In genomic region chr15:81848301-81848700, GRCm38 (mm10) we compare ENCODE assay signal across 9 mouse cellular contexts. TPM values are rescaled to one million over a fixed set of nuclear protein-coding genes. Genes with fewer than 3 reads are reported as not detected.
DNase-seq lines count a peak whose midpoint lies in the region; ATAC-seq and TF ChIP-seq lines count a peak whose summit lies in the region.
"Had no signal": no experiment of that assay in that cellular context is flagged by ENCODE, and none has a peak within 500 bp of the region (broad histone marks: within the 10 kb centered on the region; RNA-seq: fewer than 3 reads in every experiment).

No protein-coding gene starts in this region.

- H3ac ChIP-seq in C2C12 (ENCODE audit: control insufficient read depth, insufficient read length, low read depth): no peak overlapping the region

- no peak overlapping the region for H3K4me2 ChIP-seq in embryonic facial prominence, embryonic 11.5 days (ENCODE audit: low read depth, low read length)
- no peak overlapping the region for H3K4me2 ChIP-seq in liver, embryonic 11.5 days
- H3K4me2 ChIP-seq: lung, embryonic 15.5 days had no signal

- no peaks in the 10 kb centered on the region for H3K9me3 ChIP-seq in heart, embryonic 10.5 days
- no peaks in the 10 kb centered on the region for H3K9me3 ChIP-seq in embryonic facial prominence, embryonic 11.5 days (replicated peaks; ENCODE audit: control insufficient read depth, low read length)
- H3K9me3 ChIP-seq in liver, embryonic 11.5 days (ENCODE audit: control insufficient read depth, low read length): no peaks in the 10 kb centered on the region
- H3K9me3 ChIP-seq: lung, embryonic 15.5 days had no signal

- no peak overlapping the region for H3K27ac ChIP-seq in heart, embryonic 10.5 days
- no peak overlapping the region for H3K27ac ChIP-seq in embryonic facial prominence, embryonic 11.5 days (replicated peaks; ENCODE audit: low read depth, low read length)
- H3K27ac ChIP-seq in liver, embryonic 11.5 days (ENCODE audit: low read depth, low read length): no peak overlapping the region
- H3K27ac ChIP-seq: lung, embryonic 15.5 days had no signal

- H3K4me3 ChIP-seq in heart, embryonic 10.5 days: no peak overlapping the region
- no peak overlapping the region for H3K4me3 ChIP-seq in C2C12 (ENCODE audit: insufficient read depth, poor library complexity, severe bottlenecking)
- no peak overlapping the region for H3K4me3 ChIP-seq in embryonic facial prominence, embryonic 11.5 days (ENCODE audit: low read depth, low read length)
- H3K4me3 ChIP-seq in liver, embryonic 11.5 days (ENCODE audit: low read depth, low read length): no peak overlapping the region
- H3K4me3 ChIP-seq: lung, embryonic 15.5 days had no signal

- DNase-seq in heart, adult 8-10 months (ENCODE audit: low spot score): peak; percentile 66
- DNase-seq in heart, embryonic 10.5 days (ENCODE audit: low spot score): no peak
- peak; percentile 87 for DNase-seq in ZHBTc4 (ENCODE audit: low read depth, low spot score)
- peak; percentile 58 for DNase-seq in embryonic facial prominence, embryonic 11.5 days (ENCODE audit: low spot score)
- peak; percentile 50 for DNase-seq in liver, embryonic 11.5 days (ENCODE audit: low spot score)
- DNase-seq in retina, postnatal 1 day: peak; percentile 75
- no peak for DNase-seq in right cerebral cortex, postnatal 36 days (ENCODE audit: low spot score in 2 of 2)

- WGBS in heart, embryonic 10.5 days: 51% methylated on average over 7 of the region's 7 CpGs
- 49% methylated on average over 7 of the region's 7 CpGs for WGBS in embryonic facial prominence, embryonic 11.5 days
- 43% methylated on average over 7 of the region's 7 CpGs for WGBS in liver, embryonic 11.5 days

- H3K79me3 ChIP-seq in C2C12 (ENCODE audit: low read depth): peaks cover 10% of the 10 kb centered on the region

- H3K9ac ChIP-seq in embryonic facial prominence, embryonic 11.5 days (replicated peaks; ENCODE audit: low read length): no peak overlapping the region
- H3K9ac ChIP-seq in liver, embryonic 11.5 days (ENCODE audit: low read depth, low read length): no peak overlapping the region
- H3K9ac ChIP-seq: lung, embryonic 15.5 days had no signal

- peaks cover 60% of the 10 kb centered on the region for H3K79me2 ChIP-seq in C2C12 (ENCODE audit: control insufficient read depth, insufficient read depth)

- no peak for ATAC-seq in embryonic facial prominence, embryonic 11.5 days (replicated peaks; ENCODE audit: insufficient number of reproducible peaks, low FRiP score, low TSS enrichment, low read depth)
- ATAC-seq in liver, embryonic 11.5 days (replicated peaks; ENCODE audit: low FRiP score): peak; percentile 66; the same call in 1 of the 2 replicates

- H3K27me3 ChIP-seq in heart, embryonic 10.5 days (ENCODE audit: insufficient read depth, poor library complexity, severe bottlenecking): no peaks in the 10 kb centered on the region
- no peaks in the 10 kb centered on the region for H3K27me3 ChIP-seq in C2C12 (ENCODE audit: control insufficient read depth, insufficient read depth, insufficient read length)
- no peaks in the 10 kb centered on the region for H3K27me3 ChIP-seq in embryonic facial prominence, embryonic 11.5 days (ENCODE audit: control insufficient read depth, insufficient read depth, low read length)
- H3K27me3 ChIP-seq in liver, embryonic 11.5 days (replicated peaks; ENCODE audit: control insufficient read depth, insufficient read depth, low read length): no peaks in the 10 kb centered on the region
- H3K27me3 ChIP-seq: lung, embryonic 15.5 days had no signal

- TF ChIP-seq CTCF in C2C12 (IDR thresholded peaks at IDR 0.05; ENCODE audit: control insufficient read depth, insufficient read depth, insufficient read length): peak; percentile 34

- peaks cover 51% of the 10 kb centered on the region for H3K36me3 ChIP-seq in heart, embryonic 10.5 days
- peaks cover 58% of the 10 kb centered on the region for H3K36me3 ChIP-seq in C2C12 (ENCODE audit: control insufficient read depth, insufficient read depth)
- H3K36me3 ChIP-seq in embryonic facial prominence, embryonic 11.5 days (replicated peaks; ENCODE audit: control insufficient read depth, insufficient read depth, low read depth, low read length): no peaks in the 10 kb centered on the region; the same call in 1 of the 2 replicates
- H3K36me3 ChIP-seq in liver, embryonic 11.5 days (ENCODE audit: control insufficient read depth, insufficient read depth, low read length): peaks cover 27% of the 10 kb centered on the region

- peaks cover 31% of the 10 kb centered on the region for H3K4me1 ChIP-seq in heart, embryonic 10.5 days
- no peaks in the 10 kb centered on the region for H3K4me1 ChIP-seq in embryonic facial prominence, embryonic 11.5 days (ENCODE audit: control insufficient read depth, insufficient read depth, low read length)
- 0 out of 2 replicates have a peak, but pooled peaks cover 5% of the 10 kb centered on the region for H3K4me1 ChIP-seq in liver, embryonic 11.5 days (replicated peaks; ENCODE audit: control insufficient read depth, insufficient read depth, low read length)
- H3K4me1 ChIP-seq: lung, embryonic 15.5 days had no signal

TF ChIP-seq in C2C12, 6 proteins besides CTCF, POLR2A, EP300 and RAD21:
- TF ChIP-seq CEBPB (IDR thresholded peaks at IDR 0.05; ENCODE audit: low read depth) (peak; percentile 68), FOSL1 (IDR thresholded peaks at IDR 0.05; ENCODE audit: insufficient read depth, low read length, poor library complexity, severe bottlenecking) (no peak)

RNA-seq across cellular contexts. Expression of gene Tob2, which starts 10.3 kb away (rescaled TPM):
- 100 to 1,000 TPM in 1 of 4 experiments, 10 to 100 TPM in 3; 50.6 to 129 (median 74.7) TPM for total RNA-seq in heart, adult 8-10 months (2022)
- polyA plus RNA-seq in heart, embryonic 10.5 days (2016; fragmentation: Nextera tagmentation; extraction: Ambion mirVana): 13.0 and 15.6 TPM in 2 replicates
- polyA plus RNA-seq in C2C12 (2012; fragmentation: generic; extraction: Trizol): 37.5 TPM
- 10.7 and 11.1 TPM in 2 replicates for polyA plus RNA-seq in embryonic facial prominence, embryonic 11.5 days (2014; fragmentation: Nextera tagmentation; extraction: Ambion mirVana)
- 18.3 and 19.3 TPM in 2 replicates for polyA plus RNA-seq in liver, embryonic 11.5 days (2014; fragmentation: Nextera tagmentation; extraction: Ambion mirVana)

RNA-seq across cellular contexts. Expression of gene Phf5a, which starts 23.4 kb away (rescaled TPM):
- 10 to 100 TPM; 31.9 to 39.3 (median 33.9) TPM for total RNA-seq in heart, adult 8-10 months (2022)
- polyA plus RNA-seq in heart, embryonic 10.5 days (2016; fragmentation: Nextera tagmentation; extraction: Ambion mirVana): 154 and 200 TPM in 2 replicates
- polyA plus RNA-seq in C2C12 (2012; fragmentation: generic; extraction: Trizol): 156 TPM
- 194 and 213 TPM in 2 replicates for polyA plus RNA-seq in embryonic facial prominence, embryonic 11.5 days (2014; fragmentation: Nextera tagmentation; extraction: Ambion mirVana)
- polyA plus RNA-seq in liver, embryonic 11.5 days (2014; fragmentation: Nextera tagmentation; extraction: Ambion mirVana): 224 and 237 TPM in 2 replicates

RNA-seq across cellular contexts. Expression of gene Aco2, which starts 23.8 kb away (rescaled TPM):
- total RNA-seq in heart, adult 8-10 months (2022): 1,000 to 10,000 TPM; 2,119 to 2,448 (median 2,260) TPM
- polyA plus RNA-seq in heart, embryonic 10.5 days (2016; fragmentation: Nextera tagmentation; extraction: Ambion mirVana): 320 and 472 TPM in 2 replicates
- 368 TPM for polyA plus RNA-seq in C2C12 (2012; fragmentation: generic; extraction: Trizol)
- polyA plus RNA-seq in embryonic facial prominence, embryonic 11.5 days (2014; fragmentation: Nextera tagmentation; extraction: Ambion mirVana): 144 and 153 TPM in 2 replicates
- 177 and 185 TPM in 2 replicates for polyA plus RNA-seq in liver, embryonic 11.5 days (2014; fragmentation: Nextera tagmentation; extraction: Ambion mirVana)

RNA-seq across cellular contexts. Expression of gene Tef, which starts 46.1 kb away (rescaled TPM):
- total RNA-seq in heart, adult 8-10 months (2022): 100 to 1,000 TPM; 125 to 157 (median 155) TPM
- polyA plus RNA-seq in heart, embryonic 10.5 days (2016; fragmentation: Nextera tagmentation; extraction: Ambion mirVana): 17.3 and 20.2 TPM in 2 replicates
- polyA plus RNA-seq in C2C12 (2012; fragmentation: generic; extraction: Trizol): 32.6 TPM
- 11.4 and 13.1 TPM in 2 replicates for polyA plus RNA-seq in embryonic facial prominence, embryonic 11.5 days (2014; fragmentation: Nextera tagmentation; extraction: Ambion mirVana)
- polyA plus RNA-seq in liver, embryonic 11.5 days (2014; fragmentation: Nextera tagmentation; extraction: Ambion mirVana): 12.0 and 12.6 TPM in 2 replicates

Comparison
In these comparisons a context has a peak if more than half of its experiments do, and no peak if none do; other contexts are left out.
1. DNase-seq: peak in heart, adult 8-10 months (single experiment), ZHBTc4 (single experiment), embryonic facial prominence, embryonic 11.5 days (single experiment), liver, embryonic 11.5 days (single experiment) and retina, postnatal 1 day (single experiment); none in heart, embryonic 10.5 days (single experiment) and right cerebral cortex, postnatal 36 days (0 of 2).